Mouse (Mus musculus) spleen, adult 2 months (tissue): Measurements from ENCODE around the gene Fam204a. TPM values are rescaled to one million over a fixed set of nuclear protein-coding genes. Genes with fewer than 3 reads are reported as not detected.

ENCODE experiments used
- DNase-seq, 2 experiments: peaks; one replicate each; pipeline versions ENCODE4 v3.0.0 to v3.0.0-alpha.2; 2012 to 2021; ENCODE audit warnings: low spot score in 2 of 2, low read depth in 1 of 2
- H3K27ac ChIP-seq: fragments of 200-500 bp; 2 replicates; pipeline ENCODE4 v1.5.1; 2012; ENCODE audit warnings: low read length, inconsistent platforms; ENCODE audit not compliant: insufficient read depth
- H3K27me3 ChIP-seq: fragments of 200-500 bp; 2 replicates; pipeline ENCODE4 v1.6.1; 2012; ENCODE audit warnings: mild to moderate bottlenecking, moderate library complexity, low read length, inconsistent platforms; ENCODE audit not compliant: control insufficient read depth, insufficient read depth
- H3K36me3 ChIP-seq: fragments of 200-500 bp; 2 replicates; pipeline ENCODE4 v1.6.1; 2012; ENCODE audit warnings: mild to moderate bottlenecking, low read length, inconsistent platforms; ENCODE audit not compliant: control insufficient read depth, insufficient read depth
- H3K4me1 ChIP-seq: fragments of 200-500 bp; 2 replicates; pipeline ENCODE4 v1.6.1; 2011; ENCODE audit warnings: inconsistent platforms; ENCODE audit not compliant: control insufficient read depth, insufficient read depth, insufficient read length
- H3K4me3 ChIP-seq: fragments of 200-500 bp; 2 replicates; pipeline ENCODE4 v1.5.1; 2011; ENCODE audit warnings: mild to moderate bottlenecking, inconsistent platforms; ENCODE audit not compliant: insufficient read depth, insufficient read length; ENCODE audit errors: extremely low read depth
- CTCF ChIP-seq: fragments of 200-500 bp; IDR thresholded peaks from 2 replicates; pipeline ENCODE4 v1.5.1; 2011; ENCODE audit warnings: mild to moderate bottlenecking, inconsistent platforms; ENCODE audit not compliant: insufficient read depth, insufficient read length, insufficient replicate concordance; ENCODE audit errors: extremely low read depth
- POLR2A ChIP-seq: fragments of 200-500 bp; IDR thresholded peaks from 2 replicates; pipeline ENCODE4 v1.6.1; 2011; ENCODE audit warnings: low read depth, low read length, inconsistent platforms
- WGBS: fragments of 180-500 bp; shearing (Covaris S2); methylation state at CpG from one replicate; pipeline ENCODE4 v1.1.7; 2018; 5-methylcytosine and 5-hydroxymethylcytosine counted together
- polyA plus RNA-seq: library from polyadenylated mRNA; depleted of rRNA; stranded (reverse); fragments of >200 nt; gene quantifications from 2 replicates; pipeline ENCODE4 v1.2.3, GENCODE M21; 2012

Fam204a gene
- polyA plus RNA-seq, 1 experiment, result 4.6 TPM

DNA sequence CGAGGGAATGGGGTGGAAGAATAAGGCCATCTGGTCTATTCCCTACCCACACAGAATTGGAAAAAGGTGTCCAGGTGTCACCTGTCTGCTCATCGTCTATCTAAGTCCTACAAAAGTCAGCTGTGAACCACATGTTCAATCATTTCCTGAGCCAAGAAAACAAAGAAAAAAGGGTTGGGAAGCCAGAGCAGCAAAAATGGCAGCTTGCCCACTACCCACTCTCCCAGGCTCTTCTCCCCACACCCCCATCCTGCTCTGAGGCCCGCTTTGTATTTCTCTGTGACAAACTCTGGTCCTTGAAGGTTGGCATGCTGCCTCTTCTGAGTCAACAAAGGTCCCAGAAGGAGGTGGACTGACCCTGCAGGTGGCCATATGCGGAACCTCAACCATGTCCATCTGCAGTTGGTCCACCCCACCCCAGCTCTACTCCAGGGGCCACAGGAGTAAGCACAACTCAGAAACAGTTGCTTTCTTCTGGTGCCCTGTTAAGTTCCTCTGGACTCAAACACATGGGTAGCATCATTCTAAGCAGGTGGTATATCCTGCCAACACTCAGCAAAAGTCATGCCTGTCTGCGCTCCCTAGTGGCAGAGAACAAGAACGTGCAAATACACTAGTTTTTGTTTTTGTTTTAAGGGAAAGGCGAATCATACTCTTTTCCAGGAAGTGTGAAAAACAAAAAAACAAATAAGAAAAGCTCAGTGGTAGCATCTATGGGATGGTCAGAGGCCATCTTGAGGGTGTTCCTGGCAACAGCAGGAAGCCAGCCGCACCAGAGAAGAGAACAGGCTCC lies 47.5 kb downstream of the Fam204a start:
- Histone ChIP-seq H3K27ac (no peak overlapping the region), H3K4me3 (no peak overlapping the region), H3K4me1 (peaks cover 7% of the 10 kb centered on the region; the same call in 1 of the 2 replicates), H3K36me3 (no peaks in the 10 kb centered on the region), H3K27me3 (no peaks in the 10 kb centered on the region)
- 74% methylated on average over 8 of the region's 8 CpGs for WGBS
- TF ChIP-seq POLR2A (no peak), CTCF (no peak)
- DNase-seq, result no peak

DNA sequence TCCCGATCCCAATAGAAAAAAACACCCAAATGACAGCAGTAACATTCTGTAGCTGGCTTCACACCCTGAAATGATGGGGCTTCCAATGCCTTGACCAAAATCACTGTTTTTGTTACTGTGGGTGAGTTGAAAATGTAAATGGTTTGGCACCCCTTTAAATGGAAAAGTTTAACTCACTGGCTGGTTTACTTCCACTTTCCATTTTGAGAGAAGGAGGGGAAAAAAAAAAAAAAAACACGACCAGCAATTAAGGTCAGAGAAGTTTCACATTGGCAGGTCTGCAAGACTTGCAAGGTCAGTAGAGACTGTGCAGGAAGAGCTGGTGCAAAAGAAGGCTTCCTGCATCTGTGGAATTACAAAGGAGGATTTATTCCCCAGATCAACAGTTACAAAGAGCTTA lies 61.1 kb downstream of the Fam204a start:
- WGBS, result 31% methylated on average over 2 of the region's 2 CpGs
- peak overlapping the region; percentile 33; the same call in 1 of the 2 replicates for H3K27ac ChIP-seq
- peaks cover 10% of the 10 kb centered on the region for H3K4me1 ChIP-seq
- no peak overlapping the region for H3K4me3 ChIP-seq
- no peaks in the 10 kb centered on the region for H3K27me3 ChIP-seq
- DNase-seq, result no peak
- TF ChIP-seq CTCF (no peak), POLR2A (no peak)
- no peaks in the 10 kb centered on the region for H3K36me3 ChIP-seq

- peak; percentile 72 to 88 for DNase-seq
- WGBS, result 22% methylated on average over 20 of the region's 20 CpGs
- no peak for TF ChIP-seq POLR2A
- peak; percentile 90; the same call in 1 of the 2 replicates for TF ChIP-seq CTCF
Observed at GRCm38 (mm10) chr19:60160611-60161274, 65.8 kb downstream of the Fam204a start.

DNA sequence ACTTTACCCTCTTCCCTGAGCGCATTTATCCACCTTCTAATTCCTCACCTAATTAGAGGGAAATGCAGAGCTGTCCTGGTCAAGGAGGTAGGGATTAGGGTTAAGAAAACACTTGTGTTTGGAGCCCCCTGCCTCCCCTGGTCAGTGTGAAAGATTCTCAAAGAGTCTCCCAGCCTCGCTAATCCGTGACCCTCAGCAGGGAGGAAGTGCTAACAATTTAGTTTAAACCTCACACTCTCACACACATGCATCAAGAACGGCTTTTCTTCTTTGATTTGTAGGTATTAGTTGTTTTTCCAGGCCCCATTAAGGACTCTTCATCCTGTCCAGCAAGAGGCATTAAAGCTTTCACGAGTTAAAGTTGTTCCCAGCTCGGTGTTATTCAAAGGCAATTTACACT lies 66.7 kb downstream of the Fam204a start:
- no peak overlapping the region for H3K4me3 ChIP-seq
- H3K36me3 ChIP-seq, result no peaks in the 10 kb centered on the region
- DNase-seq, result no peak
- peaks cover 2% of the 10 kb centered on the region for H3K4me1 ChIP-seq
- 76% methylated on average over 6 of the region's 6 CpGs for WGBS
- H3K27me3 ChIP-seq, result no peaks in the 10 kb centered on the region
- TF ChIP-seq CTCF, result no peak
- TF ChIP-seq POLR2A, result no peak
- H3K27ac ChIP-seq, result no peak overlapping the region

More at GRCm38 (mm10) chr19:60160611-60161274, 65.8 kb downstream of the Fam204a start:
- Histone ChIP-seq H3K4me3 (no peak overlapping the region), H3K27me3 (no peaks in the 10 kb centered on the region), H3K27ac (no peak overlapping the region), H3K4me1 (peaks cover 7% of the 10 kb centered on the region), H3K36me3 (no peaks in the 10 kb centered on the region)

- TF ChIP-seq POLR2A (no peak), CTCF (no peak)
- 91% methylated on average over 5 of the region's 5 CpGs for WGBS
- Histone ChIP-seq H3K27me3 (no peaks in the 10 kb centered on the region), H3K27ac (no peak overlapping the region), H3K4me1 (no peaks in the 10 kb centered on the region), H3K4me3 (no peak overlapping the region), H3K36me3 (no peaks in the 10 kb centered on the region)
- DNase-seq, result no peak
Observed at GRCm38 (mm10) chr19:60155266-60155665, 71.2 kb downstream of the Fam204a start.

- no peaks in the 10 kb centered on the region for H3K27me3 ChIP-seq
- TF ChIP-seq CTCF (no peak), POLR2A (no peak)
- WGBS, result 76% methylated on average over 1 of the region's 1 CpGs
Observed at GRCm38 (mm10) chr19:60153096-60153495, 73.4 kb downstream of the Fam204a start.

More at GRCm38 (mm10) chr19:60153096-60153495, 73.4 kb downstream of the Fam204a start:
- H3K36me3 ChIP-seq, result no peaks in the 10 kb centered on the region
- no peak overlapping the region for H3K4me3 ChIP-seq
- no peak for DNase-seq
- H3K27ac ChIP-seq, result no peak overlapping the region
- no peaks in the 10 kb centered on the region for H3K4me1 ChIP-seq
